Mouse (Mus musculus) left cerebral cortex, adult 9 months (tissue): ENCODE data around the gene Got1.
"Not testable (repeated sequence)": the region's sequence is repeated elsewhere in the genome, so short reads cannot be mapped to it uniquely, and the experiment has no call there.

Experiments
- DNase-seq, 2 experiments: peaks; one replicate each; pipeline ENCODE4 v3.0.0; 2022; ENCODE audit warnings: low spot score in 2 of 2

The Got1 gene

DNA sequence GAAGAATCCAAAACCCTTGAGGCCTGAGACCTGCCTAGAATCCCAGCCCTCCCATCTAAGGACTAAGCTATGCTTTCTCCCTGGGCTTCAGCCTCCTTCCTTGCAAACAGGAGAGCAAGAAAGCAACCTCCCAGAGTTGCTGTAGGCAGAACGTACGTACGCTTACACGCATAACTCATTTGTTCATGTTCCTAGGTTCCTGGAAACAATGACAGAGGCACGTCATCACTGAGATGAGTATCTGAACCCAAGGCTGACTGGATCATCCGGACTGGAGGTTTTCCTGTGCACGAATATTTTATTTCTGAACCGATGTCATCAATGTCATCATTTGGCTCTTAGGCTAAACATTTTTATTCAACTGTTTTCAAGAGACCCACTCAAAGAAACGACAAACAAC lies 2.4 kb downstream of the Got1 start:
- DNase-seq, result peak in 1 of 2 experiments; percentile 36

- DNase-seq, result no peak
Observed at GRCm38 (mm10) chr19:43521362-43521761, 3.0 kb downstream of the Got1 start.

- no peak for DNase-seq
Observed at GRCm38 (mm10) chr19:43520402-43520801, 4.0 kb downstream of the Got1 start.

DNA sequence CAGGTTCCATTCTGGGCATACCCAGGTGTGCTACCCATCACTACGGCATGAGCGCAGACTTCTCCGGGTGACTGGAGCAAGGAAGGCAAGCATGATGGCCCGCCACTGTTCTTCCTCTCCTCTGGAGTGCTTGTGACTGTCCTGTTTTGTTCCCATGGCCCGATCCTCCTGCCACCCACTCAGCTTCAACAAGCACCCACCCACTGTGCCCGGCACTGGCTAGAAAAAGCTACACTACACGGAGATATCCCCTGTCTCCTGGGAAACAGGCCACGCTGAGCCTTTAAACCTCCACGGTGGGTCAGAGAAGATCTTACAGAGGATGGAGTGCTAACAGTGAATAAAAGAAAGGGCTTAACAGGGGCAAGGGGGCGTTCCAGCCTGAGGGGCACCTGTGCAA lies 5.2 kb downstream of the Got1 start:
- DNase-seq, result peak in 1 of 2 experiments; percentile 53

- no peak for DNase-seq
Observed at GRCm38 (mm10) chr19:43518261-43518660, 6.1 kb downstream of the Got1 start.

DNA sequence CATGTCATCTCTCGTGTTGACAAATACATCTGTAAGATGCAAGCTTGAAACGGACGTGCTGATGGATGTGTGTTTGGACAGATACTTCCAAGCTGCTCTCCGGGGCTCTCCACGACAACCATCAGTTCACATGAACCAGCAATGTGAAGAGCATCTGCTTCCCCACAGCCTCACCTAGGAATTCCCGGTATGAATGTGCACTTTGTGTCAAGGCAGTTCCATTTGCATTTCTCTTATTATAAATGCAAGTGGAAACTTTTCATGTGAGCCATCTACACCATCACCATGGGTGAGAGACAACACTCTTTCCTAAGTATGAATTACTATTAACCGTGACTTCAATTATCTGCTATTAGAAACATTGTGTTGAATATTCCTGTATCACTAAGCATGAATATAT lies 6.6 kb downstream of the Got1 start:
- no peak for DNase-seq

DNA sequence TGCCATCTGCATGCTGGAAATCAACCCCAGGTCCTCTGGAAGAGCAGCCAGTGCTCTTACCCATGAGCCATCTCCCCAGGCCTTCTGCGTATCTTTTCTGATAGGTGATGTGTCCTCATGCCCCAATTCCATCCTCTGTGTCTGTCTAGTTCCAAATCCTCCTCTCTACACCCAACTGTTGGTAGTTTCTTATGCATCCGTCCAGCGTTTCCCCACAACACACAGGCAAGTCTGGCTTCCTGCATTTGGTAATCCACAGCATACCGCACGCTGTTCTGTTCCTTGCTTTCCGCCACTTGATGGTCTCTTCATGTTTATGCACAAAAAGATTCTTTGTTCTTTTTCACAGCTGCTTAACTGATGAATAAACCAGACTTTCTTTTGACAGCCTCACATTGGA lies 7.1 kb downstream of the Got1 start:
- DNase-seq, result no peak

GRCm38 (mm10) chr19:43516397-43517035 lies 7.9 kb downstream of the Got1 start:
- DNase-seq, result no peak

DNA sequence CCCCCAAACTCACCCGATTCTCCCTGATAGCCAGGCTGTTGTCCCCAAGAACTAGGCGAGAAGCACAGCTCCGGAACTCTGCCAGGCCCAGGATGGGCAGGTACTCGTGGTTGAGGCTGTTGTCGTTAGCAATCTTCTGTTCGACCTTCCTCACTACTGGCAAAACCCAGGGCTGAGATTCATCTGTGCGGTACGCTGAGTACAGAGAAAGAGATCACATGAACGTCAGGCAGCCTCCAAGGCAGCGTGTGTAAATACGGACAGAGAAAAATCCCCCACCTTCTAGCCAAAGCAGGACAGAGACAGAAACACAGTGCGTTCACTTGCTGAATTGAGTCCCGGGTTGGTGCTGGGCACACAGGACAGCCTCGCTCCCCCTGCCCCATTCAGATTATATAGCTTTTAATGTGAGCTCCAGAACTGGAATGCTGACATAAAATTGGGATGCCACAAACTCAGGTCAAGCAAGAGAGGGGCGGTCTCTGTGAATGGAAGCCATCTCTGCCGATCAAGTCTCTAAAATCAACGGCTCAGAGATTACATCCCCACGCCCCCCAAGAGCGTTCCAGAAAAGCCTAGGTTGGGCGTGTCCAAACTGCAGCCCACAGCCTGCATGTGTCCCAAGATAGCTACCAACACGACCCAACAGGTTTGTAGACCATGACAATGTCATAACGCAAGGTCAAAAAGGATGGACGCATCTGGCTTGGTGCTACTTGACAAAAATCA lies 8.6 kb downstream of the Got1 start:
- DNase-seq, result no peak

GRCm38 (mm10) chr19:43513874-43514273 lies 10.5 kb downstream of the Got1 start:
- no peak for DNase-seq

- no peak for DNase-seq
Observed at GRCm38 (mm10) chr19:43511621-43512620, 12.5 kb downstream of the Got1 start.

GRCm38 (mm10) chr19:43510436-43511220 lies 13.8 kb downstream of the Got1 start:
- DNase-seq, result no peak

GRCm38 (mm10) chr19:43505441-43505840 lies 19.0 kb downstream of the Got1 start:
- DNase-seq, result no peak

GRCm38 (mm10) chr19:43503593-43503992 lies 20.8 kb downstream of the Got1 start:
- not testable (repeated sequence) for DNase-seq

DNA sequence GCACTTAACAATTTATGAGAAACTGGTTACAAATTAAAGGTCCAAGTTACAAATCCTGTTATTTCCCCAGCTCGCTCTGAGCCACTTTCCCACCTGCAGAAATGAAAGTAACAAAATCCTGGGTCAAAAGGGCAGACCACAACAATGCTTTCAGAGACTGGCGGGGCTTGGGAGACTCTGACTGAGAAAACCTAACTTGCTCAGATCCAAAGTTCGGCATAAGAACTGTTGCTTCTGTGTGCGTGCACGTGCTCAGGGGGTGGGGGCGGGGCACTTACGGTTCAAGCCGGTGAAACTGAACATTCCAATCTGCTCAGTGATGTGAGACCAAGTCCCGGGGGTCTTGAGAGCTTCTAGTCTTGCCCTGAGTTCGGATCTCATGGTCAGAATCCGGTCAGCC lies 21.8 kb downstream of the Got1 start:
- DNase-seq, result no peak

- DNase-seq, result no peak
Observed at GRCm38 (mm10) chr19:43498874-43499273, 25.5 kb downstream of the Got1 start.

DNA sequence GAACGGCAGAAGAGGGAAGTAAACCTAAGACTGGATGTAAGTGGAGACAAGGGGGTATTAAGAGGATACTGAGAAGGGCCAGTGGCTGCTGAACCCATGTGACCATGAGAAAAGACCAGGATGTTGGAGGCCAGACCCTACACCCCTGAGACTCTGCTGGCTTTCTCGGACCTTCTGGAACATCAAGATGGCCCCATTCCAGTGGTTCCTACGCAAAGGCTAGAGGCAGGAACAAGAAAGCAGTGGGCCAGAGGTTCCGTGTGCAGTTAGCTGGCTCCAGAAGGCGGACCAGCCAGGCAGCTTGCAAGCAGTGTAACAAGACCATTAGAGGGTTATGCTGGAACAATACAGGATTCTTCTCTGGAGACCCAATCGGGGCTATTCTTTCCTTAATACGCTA lies 27.0 kb downstream of the Got1 start:
- no peak for DNase-seq

DNA sequence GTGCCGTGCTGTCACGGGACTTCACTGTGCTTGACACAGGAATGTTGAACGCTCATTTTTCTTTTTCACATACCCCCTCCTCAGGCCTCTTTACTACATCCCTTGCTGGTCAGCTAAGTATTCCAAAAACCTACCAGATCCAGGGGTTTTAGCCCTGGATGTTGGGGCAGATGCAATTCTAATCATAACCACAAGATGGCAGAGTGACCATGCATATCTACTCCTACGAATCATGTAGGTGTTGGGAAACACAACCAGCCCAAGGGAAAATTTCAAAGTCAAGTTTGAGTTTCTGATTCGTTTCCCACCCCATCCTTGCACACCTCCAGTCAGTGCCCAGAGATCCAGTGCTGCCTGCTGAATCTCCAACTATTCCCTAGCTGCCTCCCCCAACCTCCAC lies 28.6 kb downstream of the Got1 start:
- peak in 1 of 2 experiments; percentile 73 for DNase-seq

- no peak for DNase-seq
Observed at GRCm38 (mm10) chr19:43494914-43495313, 29.5 kb downstream of the Got1 start.

- no peak for DNase-seq
Observed at GRCm38 (mm10) chr19:43493878-43494277, 30.5 kb downstream of the Got1 start.

- DNase-seq, result not testable (repeated sequence)
Observed at GRCm38 (mm10) chr19:43493316-43493715, 31.1 kb downstream of the Got1 start.
